Mouse (Mus musculus): ENCODE data around the gene 2010109A12Rik. TPM values are rescaled to one million over a fixed set of nuclear protein-coding genes. Genes with fewer than 3 reads are reported as not detected.

The 2010109A12Rik gene
- polyA plus RNA-seq, 1 experiment from 2014 or later = 1.2 TPM

GRCm38 (mm10) chr5:93236541-93236940 lies 30.2 kb downstream of the 2010109A12Rik start:
- no peak for ATAC-seq
- Histone ChIP-seq H3K4me3 (ENCODE audit: low read depth, low read length) (no peak overlapping the region), H3K27me3 (ENCODE audit: control insufficient read depth, insufficient read depth, low read depth, low read length) (no peaks in the 10 kb centered on the region), H3K4me2 (ENCODE audit: low read length) (no peak overlapping the region), H3K9ac (ENCODE audit: low read depth, low read length) (no peak overlapping the region), H3K9me3 (replicated peaks; ENCODE audit: control insufficient read depth, low read length, poor library complexity, severe bottlenecking) (no peaks in the 10 kb centered on the region), H3K27ac (ENCODE audit: low read length) (no peak overlapping the region), H3K4me1 (ENCODE audit: control insufficient read depth, insufficient read depth, low read length) (no peaks in the 10 kb centered on the region), H3K36me3 (ENCODE audit: control insufficient read depth, insufficient read depth, low read length) (no peaks in the 10 kb centered on the region)
- WGBS = 89% methylated on average over 4 of the region's 4 CpGs

- no peaks in the 10 kb centered on the region for H3K9me3 ChIP-seq (replicated peaks; ENCODE audit: control insufficient read depth, low read length, poor library complexity, severe bottlenecking)
- H3K27me3 ChIP-seq (ENCODE audit: control insufficient read depth, insufficient read depth, low read depth, low read length) = no peaks in the 10 kb centered on the region
- no peaks in the 10 kb centered on the region for H3K36me3 ChIP-seq (ENCODE audit: control insufficient read depth, insufficient read depth, low read length)
- no peak overlapping the region for H3K4me3 ChIP-seq (ENCODE audit: low read depth, low read length)
- H3K27ac ChIP-seq (ENCODE audit: low read length) = no peak overlapping the region
- H3K4me2 ChIP-seq (ENCODE audit: low read length) = no peak overlapping the region
- no peak for ATAC-seq
- no peaks in the 10 kb centered on the region for H3K4me1 ChIP-seq (ENCODE audit: control insufficient read depth, insufficient read depth, low read length)
- H3K9ac ChIP-seq (ENCODE audit: low read depth, low read length) = no peak overlapping the region
- WGBS = 83% methylated on average over 8 of the region's 8 CpGs
Measured at GRCm38 (mm10) chr5:93239590-93240544, 33.5 kb downstream of the 2010109A12Rik start.

GRCm38 (mm10) chr5:93245280-93245679 lies 39.0 kb downstream of the 2010109A12Rik start:
- H3K4me2 ChIP-seq (ENCODE audit: low read length) = no peak overlapping the region
- no peak for ATAC-seq
- H3K27me3 ChIP-seq (ENCODE audit: control insufficient read depth, insufficient read depth, low read depth, low read length) = no peaks in the 10 kb centered on the region
- H3K9me3 ChIP-seq (replicated peaks; ENCODE audit: control insufficient read depth, low read length, poor library complexity, severe bottlenecking) = no peaks in the 10 kb centered on the region
- no peak overlapping the region for H3K9ac ChIP-seq (ENCODE audit: low read depth, low read length)
- H3K27ac ChIP-seq (ENCODE audit: low read length) = no peak overlapping the region
- H3K4me1 ChIP-seq (ENCODE audit: control insufficient read depth, insufficient read depth, low read length) = no peaks in the 10 kb centered on the region
- no peak overlapping the region for H3K4me3 ChIP-seq (ENCODE audit: low read depth, low read length)
- WGBS = 76% methylated on average over 2 of the region's 2 CpGs
- H3K36me3 ChIP-seq (ENCODE audit: control insufficient read depth, insufficient read depth, low read length) = no peaks in the 10 kb centered on the region

- H3K36me3 ChIP-seq (ENCODE audit: control insufficient read depth, insufficient read depth, low read length) = no peaks in the 10 kb centered on the region
- H3K4me2 ChIP-seq (ENCODE audit: low read length) = no peak overlapping the region
- 86% methylated on average over 6 of the region's 6 CpGs for WGBS
Measured at GRCm38 (mm10) chr5:93249940-93250578, 43.7 kb downstream of the 2010109A12Rik start.

GRCm38 (mm10) chr5:93251001-93251760 lies 44.9 kb downstream of the 2010109A12Rik start:
- no peak overlapping the region for H3K27ac ChIP-seq (ENCODE audit: low read length)
- no peak overlapping the region for H3K4me3 ChIP-seq (ENCODE audit: low read depth, low read length)
- no peaks in the 10 kb centered on the region; the same call in 1 of the 2 replicates for H3K9me3 ChIP-seq (replicated peaks; ENCODE audit: control insufficient read depth, low read length, poor library complexity, severe bottlenecking)
- ATAC-seq = no peak
- H3K4me1 ChIP-seq (ENCODE audit: control insufficient read depth, insufficient read depth, low read length) = no peaks in the 10 kb centered on the region
- no peaks in the 10 kb centered on the region for H3K27me3 ChIP-seq (ENCODE audit: control insufficient read depth, insufficient read depth, low read depth, low read length)
- H3K9ac ChIP-seq (ENCODE audit: low read depth, low read length) = no peak overlapping the region
- no peak overlapping the region for H3K4me2 ChIP-seq (ENCODE audit: low read length)
- no peaks in the 10 kb centered on the region for H3K36me3 ChIP-seq (ENCODE audit: control insufficient read depth, insufficient read depth, low read length)
- 89% methylated on average over 12 of the region's 12 CpGs for WGBS

More at GRCm38 (mm10) chr5:93249940-93250578, 43.7 kb downstream of the 2010109A12Rik start:
- no peak overlapping the region for H3K4me3 ChIP-seq (ENCODE audit: low read depth, low read length)
- H3K9me3 ChIP-seq (replicated peaks; ENCODE audit: control insufficient read depth, low read length, poor library complexity, severe bottlenecking) = no peaks in the 10 kb centered on the region; the same call in 1 of the 2 replicates
- ATAC-seq = no peak
- no peak overlapping the region for H3K27ac ChIP-seq (ENCODE audit: low read length)
- H3K9ac ChIP-seq (ENCODE audit: low read depth, low read length) = no peak overlapping the region
- no peaks in the 10 kb centered on the region for H3K27me3 ChIP-seq (ENCODE audit: control insufficient read depth, insufficient read depth, low read depth, low read length)
- no peaks in the 10 kb centered on the region for H3K4me1 ChIP-seq (ENCODE audit: control insufficient read depth, insufficient read depth, low read length)

GRCm38 (mm10) chr5:93255759-93256265 lies 49.5 kb downstream of the 2010109A12Rik start:
- 90% methylated on average over 5 of the region's 5 CpGs for WGBS
- Histone ChIP-seq H3K4me2 (ENCODE audit: low read length) (no peak overlapping the region), H3K36me3 (ENCODE audit: control insufficient read depth, insufficient read depth, low read length) (no peaks in the 10 kb centered on the region), H3K27me3 (ENCODE audit: control insufficient read depth, insufficient read depth, low read depth, low read length) (no peaks in the 10 kb centered on the region), H3K9ac (ENCODE audit: low read depth, low read length) (no peak overlapping the region), H3K4me1 (ENCODE audit: control insufficient read depth, insufficient read depth, low read length) (no peaks in the 10 kb centered on the region), H3K4me3 (ENCODE audit: low read depth, low read length) (no peak overlapping the region), H3K27ac (ENCODE audit: low read length) (no peak overlapping the region), H3K9me3 (replicated peaks; ENCODE audit: control insufficient read depth, low read length, poor library complexity, severe bottlenecking) (no peaks in the 10 kb centered on the region; the same call in 1 of the 2 replicates)
- ATAC-seq = no peak

GRCm38 (mm10) chr5:93256820-93257405 lies 50.6 kb downstream of the 2010109A12Rik start:
- H3K4me2 ChIP-seq (ENCODE audit: low read length) = no peak overlapping the region
- H3K4me3 ChIP-seq (ENCODE audit: low read depth, low read length) = no peak overlapping the region
- H3K9me3 ChIP-seq (replicated peaks; ENCODE audit: control insufficient read depth, low read length, poor library complexity, severe bottlenecking) = no peaks in the 10 kb centered on the region; the same call in 1 of the 2 replicates
- no peak overlapping the region for H3K27ac ChIP-seq (ENCODE audit: low read length)
- no peak overlapping the region for H3K9ac ChIP-seq (ENCODE audit: low read depth, low read length)
- no peaks in the 10 kb centered on the region for H3K27me3 ChIP-seq (ENCODE audit: control insufficient read depth, insufficient read depth, low read depth, low read length)
- H3K4me1 ChIP-seq (ENCODE audit: control insufficient read depth, insufficient read depth, low read length) = no peaks in the 10 kb centered on the region
- no peaks in the 10 kb centered on the region for H3K36me3 ChIP-seq (ENCODE audit: control insufficient read depth, insufficient read depth, low read length)
- no peak for ATAC-seq

- H3K4me1 ChIP-seq (ENCODE audit: control insufficient read depth, insufficient read depth, low read length) = no peaks in the 10 kb centered on the region
- no peak overlapping the region for H3K4me3 ChIP-seq (ENCODE audit: low read depth, low read length)
- H3K36me3 ChIP-seq (ENCODE audit: control insufficient read depth, insufficient read depth, low read length) = no peaks in the 10 kb centered on the region
- no peak overlapping the region for H3K9ac ChIP-seq (ENCODE audit: low read depth, low read length)
- no peaks in the 10 kb centered on the region for H3K27me3 ChIP-seq (ENCODE audit: control insufficient read depth, insufficient read depth, low read depth, low read length)
- H3K4me2 ChIP-seq (ENCODE audit: low read length) = no peak overlapping the region
- H3K9me3 ChIP-seq (replicated peaks; ENCODE audit: control insufficient read depth, low read length, poor library complexity, severe bottlenecking) = no peaks in the 10 kb centered on the region; the same call in 1 of the 2 replicates
- no peak overlapping the region for H3K27ac ChIP-seq (ENCODE audit: low read length)
- ATAC-seq = no peak
Measured at GRCm38 (mm10) chr5:93259349-93259748, 53.0 kb downstream of the 2010109A12Rik start.

Data from midbrain, embryonic 16.5 days (tissue).